Mouse (Mus musculus): Measurements from ENCODE around the gene Nrsn2. TPM values are rescaled to one million over a fixed set of nuclear protein-coding genes. Genes with fewer than 3 reads are reported as not detected.

Nrsn2 gene
- polyA plus RNA-seq, 1 experiment from 2014 or later: 13.5 TPM

DNA sequence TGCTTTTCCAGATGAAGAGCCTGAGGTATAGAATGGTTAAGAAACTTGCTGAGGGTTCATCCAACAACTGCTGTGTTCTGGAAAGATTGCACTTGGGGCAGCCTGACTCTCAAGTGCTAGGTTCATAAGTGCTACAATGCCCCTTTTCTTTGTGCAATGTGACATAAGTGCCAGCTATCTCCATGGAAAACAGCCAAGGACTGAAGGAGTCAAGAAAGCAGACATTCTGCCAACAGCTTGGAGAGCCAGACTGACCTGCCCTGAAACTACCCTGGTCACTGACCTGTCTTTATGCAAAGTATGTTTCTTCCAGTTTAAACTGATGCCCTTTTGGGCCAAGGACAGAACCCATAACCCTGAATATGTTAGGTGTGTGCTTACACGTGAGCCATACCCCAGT, 39.6 kb downstream of the Nrsn2 start:
- no peak overlapping the region for H3K4me3 ChIP-seq
- no peak overlapping the region for H3K4me2 ChIP-seq (replicated peaks)
- no peak for ATAC-seq (replicated peaks)
- WGBS: 71% methylated on average over 1 of the region's 1 CpGs
- no peak overlapping the region for H3K27ac ChIP-seq (replicated peaks)
- H3K9ac ChIP-seq (replicated peaks): no peak overlapping the region
- H3K36me3 ChIP-seq: no peaks in the 10 kb centered on the region
- no peaks in the 10 kb centered on the region for H3K4me1 ChIP-seq
- H3K27me3 ChIP-seq: no peaks in the 10 kb centered on the region
- no peaks in the 10 kb centered on the region for H3K9me3 ChIP-seq

- no peaks in the 10 kb centered on the region for H3K9me3 ChIP-seq
- H3K9ac ChIP-seq (replicated peaks): no peak overlapping the region
- H3K36me3 ChIP-seq: no peaks in the 10 kb centered on the region
- 60% methylated on average over 10 of the region's 11 CpGs for WGBS
- no peak overlapping the region for H3K27ac ChIP-seq (replicated peaks)
- no peaks in the 10 kb centered on the region for H3K27me3 ChIP-seq
- H3K4me2 ChIP-seq (replicated peaks): no peak overlapping the region
- ATAC-seq (replicated peaks): no peak
- no peak overlapping the region for H3K4me3 ChIP-seq
- H3K4me1 ChIP-seq: peaks cover 14% of the 10 kb centered on the region
Measured at GRCm38 (mm10) chr2:152335289-152335820, 41.1 kb downstream of the Nrsn2 start.

- H3K4me1 ChIP-seq: peaks cover 20% of the 10 kb centered on the region
- no peaks in the 10 kb centered on the region for H3K27me3 ChIP-seq
- H3K27ac ChIP-seq (replicated peaks): no peak overlapping the region
- WGBS: 78% methylated on average over 4 of the region's 4 CpGs
- peaks cover 8% of the 10 kb centered on the region; the same call in 1 of the 2 replicates for H3K36me3 ChIP-seq
- H3K9ac ChIP-seq (replicated peaks): no peak overlapping the region
- H3K4me3 ChIP-seq: no peak overlapping the region
- ATAC-seq (replicated peaks): no peak
- no peak overlapping the region for H3K4me2 ChIP-seq (replicated peaks)
- H3K9me3 ChIP-seq: no peaks in the 10 kb centered on the region
Measured at GRCm38 (mm10) chr2:152333345-152334006, 43.0 kb downstream of the Nrsn2 start.

DNA sequence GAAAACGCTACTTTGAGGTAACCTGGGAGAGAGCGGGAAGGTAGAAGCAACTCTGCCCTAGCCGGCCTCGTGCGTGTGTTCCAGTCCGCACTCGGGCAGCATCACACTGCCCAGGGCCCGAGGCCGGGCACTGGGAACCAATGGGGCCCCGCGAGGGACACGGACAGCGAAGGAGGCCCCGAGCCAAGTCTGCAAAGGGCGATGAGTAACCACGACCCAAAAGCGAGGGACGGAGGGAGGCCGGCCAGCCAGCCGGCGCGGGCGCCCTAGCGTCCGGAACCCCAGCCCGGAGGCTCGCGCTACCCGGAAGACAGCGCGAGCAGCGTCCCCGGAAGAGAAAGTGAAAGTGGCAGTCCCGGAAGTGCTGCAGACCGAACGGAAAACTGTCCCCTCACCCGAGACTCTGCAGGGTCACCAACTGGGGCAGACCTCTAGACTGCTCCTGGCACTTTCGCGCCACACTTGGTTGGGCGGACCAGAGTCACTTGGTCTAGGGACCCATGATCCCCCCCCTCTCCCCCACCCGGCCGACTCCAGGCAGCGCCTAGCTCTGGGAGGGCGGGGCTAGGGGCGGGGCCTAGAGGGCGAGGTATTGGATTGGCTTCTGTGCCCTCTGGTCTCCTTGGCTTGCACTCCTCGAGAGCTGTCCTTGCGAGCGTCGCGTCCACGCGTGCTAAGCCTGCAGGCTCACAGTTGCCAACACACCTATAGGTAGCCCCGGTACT, 44.2 kb downstream of the Nrsn2 start, which contains the start of gene Rbck1:
Rbck1 (minus strand) TSS at position 553 of the 725 bp plus-strand sequence.
- Histone ChIP-seq H3K36me3 (peaks cover 12% of the 10 kb centered on the region), H3K4me2 (replicated peaks) (peak within 1 kb of the TSS; percentile 71), H3K9ac (replicated peaks) (peak within 1 kb of the TSS; percentile 94), H3K27me3 (no peaks in the 10 kb centered on the region), H3K4me1 (peaks cover 20% of the 10 kb centered on the region), H3K4me3 (peak within 1 kb of the TSS; percentile 79), H3K27ac (replicated peaks) (peak within 1 kb of the TSS; percentile 84), H3K9me3 (no peaks in the 10 kb centered on the region)
- peak; percentile 94 for ATAC-seq (replicated peaks)
- under 1% methylated on average over 54 of the region's 54 CpGs for WGBS

DNA sequence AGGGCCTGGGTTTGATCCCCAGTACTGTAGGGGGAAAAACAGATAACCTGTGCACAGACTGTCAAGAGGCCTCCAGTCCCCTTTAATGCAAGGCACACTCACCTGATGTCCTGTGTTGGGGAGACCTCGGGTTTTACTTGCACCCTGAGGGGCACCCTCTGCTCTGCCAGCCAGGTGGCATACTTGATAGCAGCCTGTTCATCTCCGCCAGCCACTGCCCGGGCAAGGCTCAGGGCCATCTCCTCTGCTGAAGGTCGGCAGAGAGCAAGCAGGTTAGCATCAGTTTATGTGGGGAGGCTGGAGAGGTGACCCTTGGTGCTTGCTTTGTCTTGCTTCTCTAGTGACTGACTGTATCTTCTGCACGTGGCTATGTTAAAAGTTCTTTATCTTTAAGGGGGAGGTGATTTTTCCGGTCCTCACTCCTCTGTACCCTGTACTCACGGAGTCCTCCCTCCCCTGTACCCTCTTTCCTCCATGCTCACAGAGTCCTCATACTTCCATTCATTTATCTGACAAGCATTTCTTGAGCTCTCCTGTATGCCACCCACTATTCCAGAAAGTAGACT, 45.5 kb downstream of the Nrsn2 start:
- Histone ChIP-seq H3K9me3 (no peaks in the 10 kb centered on the region), H3K4me1 (peaks cover 20% of the 10 kb centered on the region), H3K4me2 (replicated peaks) (peak overlapping the region; percentile 71), H3K27me3 (no peaks in the 10 kb centered on the region), H3K36me3 (peaks cover 25% of the 10 kb centered on the region), H3K4me3 (peak overlapping the region; percentile 79), H3K27ac (replicated peaks) (no peak overlapping the region), H3K9ac (replicated peaks) (no peak overlapping the region; the same call in 1 of the 2 replicates)
- ATAC-seq (replicated peaks): no peak
- 70% methylated on average over 7 of the region's 7 CpGs for WGBS

GRCm38 (mm10) chr2:152327980-152328379, 48.5 kb downstream of the Nrsn2 start:
- no peak overlapping the region for H3K9ac ChIP-seq (replicated peaks)
- H3K4me3 ChIP-seq: no peak overlapping the region
- peaks cover 54% of the 10 kb centered on the region for H3K36me3 ChIP-seq
- no peak overlapping the region for H3K27ac ChIP-seq (replicated peaks)
- no peaks in the 10 kb centered on the region for H3K9me3 ChIP-seq
- no peak overlapping the region for H3K4me2 ChIP-seq (replicated peaks)
- H3K27me3 ChIP-seq: no peaks in the 10 kb centered on the region
- ATAC-seq (replicated peaks): no peak
- H3K4me1 ChIP-seq: peaks cover 20% of the 10 kb centered on the region
- WGBS: 88% methylated on average over 5 of the region's 5 CpGs

DNA sequence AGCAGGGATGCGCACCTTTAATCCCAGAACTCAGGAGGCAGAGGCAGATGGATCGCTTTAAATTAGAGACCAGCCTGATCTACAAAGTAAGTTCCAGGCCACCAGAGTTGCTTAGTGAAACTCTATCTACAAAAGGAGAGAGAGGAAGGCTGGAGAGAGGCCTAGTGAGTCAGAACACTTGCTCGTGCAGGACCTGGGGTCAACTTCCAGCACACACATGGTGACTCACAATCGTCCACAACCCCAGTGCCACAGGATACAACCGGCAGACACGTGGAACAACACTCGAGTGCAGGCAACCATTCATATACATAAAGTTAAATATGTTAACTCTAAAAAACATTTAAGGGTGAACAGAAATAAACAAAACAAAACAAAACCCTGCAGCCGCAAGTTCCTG, 49.8 kb downstream of the Nrsn2 start:
- Histone ChIP-seq H3K27ac (replicated peaks) (no peak overlapping the region), H3K4me3 (no peak overlapping the region), H3K9ac (replicated peaks) (no peak overlapping the region), H3K27me3 (no peaks in the 10 kb centered on the region), H3K4me2 (replicated peaks) (no peak overlapping the region), H3K4me1 (peaks cover 18% of the 10 kb centered on the region), H3K36me3 (peaks cover 67% of the 10 kb centered on the region), H3K9me3 (no peaks in the 10 kb centered on the region)
- ATAC-seq (replicated peaks): no peak
- WGBS: 88% methylated on average over 8 of the region's 8 CpGs

- ATAC-seq (replicated peaks): no peak
- Histone ChIP-seq H3K36me3 (peaks cover 72% of the 10 kb centered on the region), H3K27ac (replicated peaks) (no peak overlapping the region), H3K4me1 (peaks cover 13% of the 10 kb centered on the region), H3K4me2 (replicated peaks) (no peak overlapping the region), H3K27me3 (no peaks in the 10 kb centered on the region), H3K9me3 (no peaks in the 10 kb centered on the region), H3K4me3 (no peak overlapping the region), H3K9ac (replicated peaks) (no peak overlapping the region)
- 93% methylated on average over 13 of the region's 13 CpGs for WGBS
Measured at GRCm38 (mm10) chr2:152326157-152326556, 50.3 kb downstream of the Nrsn2 start.

GRCm38 (mm10) chr2:152324842-152325241, 51.6 kb downstream of the Nrsn2 start:
- ATAC-seq (replicated peaks): no peak
- 0 out of 2 replicates have a peak, but pooled peaks cover under 1% of the 10 kb centered on the region for H3K4me1 ChIP-seq
- no peak overlapping the region for H3K9ac ChIP-seq (replicated peaks)
- WGBS: 90% methylated on average over 3 of the region's 3 CpGs
- no peak overlapping the region for H3K27ac ChIP-seq (replicated peaks)
- H3K27me3 ChIP-seq: no peaks in the 10 kb centered on the region
- H3K4me2 ChIP-seq (replicated peaks): no peak overlapping the region
- H3K4me3 ChIP-seq: no peak overlapping the region
- peaks cover 85% of the 10 kb centered on the region for H3K36me3 ChIP-seq
- H3K9me3 ChIP-seq: no peaks in the 10 kb centered on the region

- peaks cover 89% of the 10 kb centered on the region for H3K36me3 ChIP-seq
- H3K27ac ChIP-seq (replicated peaks): no peak overlapping the region
- H3K4me3 ChIP-seq: no peak overlapping the region
- 96% methylated on average over 14 of the region's 14 CpGs for WGBS
- H3K4me1 ChIP-seq: no peaks in the 10 kb centered on the region
- ATAC-seq (replicated peaks): no peak
- no peak overlapping the region for H3K9ac ChIP-seq (replicated peaks)
- H3K9me3 ChIP-seq: no peaks in the 10 kb centered on the region
- H3K27me3 ChIP-seq: no peaks in the 10 kb centered on the region
- no peak overlapping the region for H3K4me2 ChIP-seq (replicated peaks)
Measured at GRCm38 (mm10) chr2:152323971-152324370, 52.5 kb downstream of the Nrsn2 start.

DNA sequence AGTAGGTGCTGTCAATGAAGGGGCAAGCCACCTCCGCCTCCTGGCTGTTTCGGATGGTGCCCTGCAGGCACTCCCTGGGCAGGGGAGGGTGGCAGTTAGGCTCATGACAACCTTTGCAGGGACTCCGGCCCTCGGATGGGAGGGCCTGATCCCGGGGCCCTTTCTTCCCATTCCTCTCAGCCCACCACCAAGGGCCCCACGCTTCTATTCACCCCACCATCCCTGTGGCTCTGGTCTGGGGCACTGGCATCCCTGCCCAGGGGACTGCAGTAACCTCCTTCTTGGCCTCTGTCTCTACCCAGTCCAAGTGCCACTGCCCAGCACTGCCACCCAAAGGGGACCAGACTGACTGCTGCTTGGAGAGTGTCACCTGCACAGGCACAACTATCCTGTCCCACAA, 54.2 kb downstream of the Nrsn2 start:
- no peak overlapping the region for H3K9ac ChIP-seq (replicated peaks)
- no peak overlapping the region for H3K27ac ChIP-seq (replicated peaks)
- no peak overlapping the region for H3K4me3 ChIP-seq
- 92% methylated on average over 6 of the region's 6 CpGs for WGBS
- no peaks in the 10 kb centered on the region for H3K27me3 ChIP-seq
- peaks cover 91% of the 10 kb centered on the region for H3K36me3 ChIP-seq
- H3K4me1 ChIP-seq: no peaks in the 10 kb centered on the region
- H3K4me2 ChIP-seq (replicated peaks): no peak overlapping the region
- no peaks in the 10 kb centered on the region for H3K9me3 ChIP-seq
- ATAC-seq (replicated peaks): no peak

GRCm38 (mm10) chr2:152321558-152321957, 54.9 kb downstream of the Nrsn2 start:
- no peak for ATAC-seq (replicated peaks)
- no peaks in the 10 kb centered on the region for H3K4me1 ChIP-seq
- no peaks in the 10 kb centered on the region for H3K9me3 ChIP-seq
- H3K27me3 ChIP-seq: no peaks in the 10 kb centered on the region
- no peak overlapping the region for H3K4me3 ChIP-seq
- no peak overlapping the region for H3K27ac ChIP-seq (replicated peaks)
- no peak overlapping the region for H3K9ac ChIP-seq (replicated peaks)
- H3K4me2 ChIP-seq (replicated peaks): no peak overlapping the region
- 89% methylated on average over 5 of the region's 5 CpGs for WGBS
- peaks cover 90% of the 10 kb centered on the region for H3K36me3 ChIP-seq

Measured in forebrain, embryonic 15.5 days (tissue).